Mouse (Mus musculus): ENCODE data around the gene Rnf168.
A peak's percentile ranks its signal among the peaks of the same experiment; 100 is the strongest.

The Rnf168 gene

DNA sequence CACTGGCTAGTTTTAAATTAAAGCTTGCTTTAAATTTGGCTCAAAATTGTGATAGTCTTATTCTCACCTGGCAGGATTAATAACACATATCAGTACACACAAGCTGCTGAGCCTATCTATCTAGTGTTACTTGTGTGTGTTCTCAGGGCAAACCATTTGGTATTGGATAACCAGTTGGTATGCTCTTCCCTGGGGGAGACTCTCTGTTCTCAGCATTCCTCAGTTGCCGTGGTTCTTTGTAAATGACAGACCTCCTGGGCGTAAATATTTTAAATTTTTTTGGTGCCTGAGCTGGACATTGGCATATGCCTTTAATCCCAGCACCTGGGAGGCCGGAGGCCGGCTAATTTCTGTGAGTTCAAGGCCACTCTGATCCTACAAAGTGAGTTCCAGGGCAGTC is 35.6 kb downstream of the Rnf168 start:
- DNase-seq (ENCODE audit: low spot score): no peak

- DNase-seq (ENCODE audit: low spot score): no peak
Observed at GRCm38 (mm10) chr16:32316601-32317000, 39.3 kb downstream of the Rnf168 start.

DNA sequence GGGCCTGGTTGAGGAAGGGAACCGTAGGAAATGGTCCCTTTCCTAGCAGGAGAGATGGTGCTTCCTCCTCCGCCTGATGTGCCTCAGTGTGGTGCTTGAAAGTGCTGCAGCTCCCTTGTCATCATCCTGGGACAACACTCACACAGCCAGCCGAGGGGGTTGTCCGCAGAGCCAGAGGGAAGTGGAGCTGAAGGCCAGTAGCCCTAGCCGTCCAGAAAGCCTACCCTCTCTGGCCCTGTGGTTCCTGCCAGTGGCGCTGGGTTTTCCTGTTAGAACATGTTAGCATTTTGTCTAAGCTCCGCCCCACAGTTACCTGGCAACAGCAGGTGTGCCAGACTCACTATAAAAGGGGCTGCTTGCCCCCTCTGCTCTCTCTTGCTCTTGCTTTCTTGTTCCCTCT is 46.7 kb downstream of the Rnf168 start:
- DNase-seq (ENCODE audit: low spot score): no peak

DNA sequence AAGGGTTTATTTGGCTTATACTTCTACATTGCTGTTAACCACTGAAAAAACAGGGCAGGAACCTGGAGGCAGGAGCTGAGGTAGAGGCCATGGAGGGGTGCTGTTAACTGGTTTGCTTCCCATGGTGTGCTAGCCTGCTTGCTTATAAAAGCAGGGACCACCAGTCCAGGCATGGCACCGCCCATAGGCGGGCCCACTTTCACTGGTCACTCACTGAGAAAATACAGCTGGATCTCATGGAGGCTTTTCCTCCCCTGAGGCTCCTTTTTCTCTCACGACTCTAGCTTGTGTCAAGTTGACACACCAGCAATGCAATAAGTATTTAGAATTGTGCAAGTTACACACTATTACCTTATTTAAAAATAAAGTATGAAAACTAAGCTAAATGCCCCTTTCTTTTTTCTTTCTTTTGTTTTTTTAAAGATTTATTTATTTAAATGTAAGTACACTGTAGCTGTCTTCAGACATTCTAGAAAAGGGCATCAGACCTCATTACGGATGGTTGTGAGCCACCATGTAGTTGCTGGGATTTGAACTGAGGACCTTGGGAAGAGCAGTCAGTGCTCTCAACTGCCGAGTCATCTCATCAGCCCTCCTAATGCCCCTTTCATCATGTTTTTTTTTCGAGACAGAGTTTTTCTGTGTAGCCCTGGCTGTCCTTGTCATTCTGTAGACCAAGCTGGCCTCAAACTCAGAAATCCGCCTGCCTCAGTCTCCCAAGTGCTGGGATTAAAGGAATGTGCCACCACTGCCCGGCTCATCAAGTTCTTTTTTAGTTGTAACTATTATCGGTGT is 53.8 kb downstream of the Rnf168 start:
- no peak for DNase-seq (ENCODE audit: low spot score)

DNA sequence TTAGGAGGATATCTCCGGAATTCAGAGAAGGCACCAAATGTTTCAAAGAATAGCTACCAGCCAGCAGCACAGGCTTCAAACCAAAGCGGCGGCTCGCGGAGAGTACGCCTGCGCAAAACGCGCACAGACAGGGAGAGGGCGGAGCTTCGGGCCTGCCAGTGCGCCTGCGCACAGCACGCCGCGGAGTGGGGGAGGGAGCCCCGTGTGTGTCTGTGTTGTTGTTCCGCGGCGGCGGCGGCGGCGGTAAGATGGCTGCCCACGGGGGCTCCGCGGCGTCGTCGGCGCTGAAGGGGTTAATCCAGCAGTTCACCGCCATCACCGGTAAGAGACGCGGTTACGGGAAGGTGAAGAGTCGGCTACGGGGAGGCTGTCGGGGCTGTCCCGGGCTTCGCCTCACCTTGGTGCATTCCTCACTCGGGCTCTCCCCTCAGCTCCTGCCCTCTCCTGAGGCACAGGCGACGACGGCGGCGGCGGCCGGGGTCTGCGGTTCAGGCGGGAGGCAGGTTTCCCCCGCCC is 54.8 kb downstream of the Rnf168 start, which contains the start of gene Ubxn7:
TSS of gene Ubxn7 (plus strand) at position 218 of the 516 bp plus-strand sequence.
- peak; percentile 90 for DNase-seq (ENCODE audit: low spot score)

- DNase-seq (ENCODE audit: low spot score): no peak
Observed at GRCm38 (mm10) chr16:32332556-32333511, 55.6 kb downstream of the Rnf168 start.

- DNase-seq (ENCODE audit: low spot score): no peak
Observed at GRCm38 (mm10) chr16:32335146-32335545, 57.9 kb downstream of the Rnf168 start.

DNA sequence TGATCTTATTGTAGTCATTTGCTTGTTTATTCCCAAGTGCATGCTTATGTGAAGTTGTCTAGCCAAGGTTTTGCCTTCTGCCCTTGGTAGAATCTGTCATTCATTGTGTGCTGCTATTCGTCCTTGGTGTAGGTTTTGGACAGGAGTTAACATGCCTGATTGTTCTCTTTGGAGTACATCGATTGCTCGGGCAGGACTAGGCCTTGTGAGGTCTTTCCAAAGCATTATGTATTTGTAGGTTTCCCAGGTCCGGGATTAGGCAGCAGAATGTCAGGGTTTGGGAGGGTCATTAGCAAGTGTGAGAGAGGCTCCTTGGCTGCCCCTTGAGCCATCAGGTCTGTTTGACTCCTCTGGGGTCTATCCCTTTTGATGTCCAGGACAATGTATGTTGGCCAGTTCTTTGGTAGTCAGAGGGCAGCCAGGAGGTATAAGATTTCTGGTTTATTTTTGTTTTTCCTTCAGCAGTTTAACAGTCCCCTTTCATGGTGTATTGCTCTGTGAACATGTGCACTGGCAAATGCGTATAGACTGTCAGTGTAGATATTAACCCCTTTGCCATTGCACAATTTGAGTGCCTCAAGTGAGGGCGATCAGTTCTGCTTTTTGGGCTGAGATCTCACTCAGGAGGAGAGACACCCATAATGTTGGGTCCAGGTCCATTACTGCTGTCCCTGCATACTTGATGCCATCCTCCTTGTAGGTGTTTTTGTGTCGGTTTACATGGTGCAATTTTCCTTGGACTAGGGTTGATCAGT is 58.9 kb downstream of the Rnf168 start:
- DNase-seq (ENCODE audit: low spot score): no peak

GRCm38 (mm10) chr16:32337001-32337400 is 59.7 kb downstream of the Rnf168 start:
- DNase-seq (ENCODE audit: low spot score): no peak

DNA sequence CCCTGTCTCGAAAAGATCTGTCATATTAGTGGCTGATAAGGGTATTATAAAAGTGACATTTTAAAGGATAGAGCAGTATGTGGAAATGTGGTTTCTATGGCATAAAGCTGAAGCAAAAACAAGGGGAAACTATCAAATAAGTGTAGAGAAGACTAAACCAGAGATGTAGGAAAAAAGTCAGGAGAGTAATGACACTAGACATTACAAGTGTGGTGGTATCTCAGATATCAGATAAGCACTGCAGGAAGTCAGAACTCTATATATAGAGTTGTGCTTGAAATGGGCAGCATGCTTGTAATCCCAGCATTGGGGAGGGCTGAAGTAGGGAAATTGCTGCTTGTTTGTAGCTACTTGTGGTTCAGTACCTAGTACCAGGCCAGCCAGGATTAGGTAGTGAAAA is 63.2 kb downstream of the Rnf168 start:
- no peak for DNase-seq (ENCODE audit: low spot score)

GRCm38 (mm10) chr16:32345521-32345920 is 68.3 kb downstream of the Rnf168 start:
- DNase-seq (ENCODE audit: low spot score): no peak

DNA sequence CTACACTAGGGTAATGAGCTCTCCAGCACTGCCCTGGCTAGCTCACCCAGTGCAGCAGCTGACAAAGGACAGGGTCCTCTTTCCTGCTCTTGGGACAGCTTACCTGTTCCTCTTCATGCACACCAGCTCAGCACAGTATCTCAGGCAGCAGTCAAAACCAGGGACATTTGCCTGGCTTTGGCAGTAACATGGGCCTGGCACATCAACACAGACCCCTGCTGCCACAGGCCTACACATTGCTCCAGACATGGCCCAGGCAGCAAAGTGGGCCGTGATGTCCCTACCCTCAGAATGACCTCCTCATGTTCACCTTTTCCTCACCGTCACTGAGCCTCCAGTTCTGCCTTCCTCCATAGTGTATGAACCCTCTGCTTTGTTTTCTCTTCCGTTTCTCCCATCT is 73.5 kb downstream of the Rnf168 start:
- DNase-seq (ENCODE audit: low spot score): no peak

Data from urinary bladder, postnatal 10 days (tissue).